Comparison of ENCODE assay signal across 8 mouse cellular contexts in the genomic region with DNA sequence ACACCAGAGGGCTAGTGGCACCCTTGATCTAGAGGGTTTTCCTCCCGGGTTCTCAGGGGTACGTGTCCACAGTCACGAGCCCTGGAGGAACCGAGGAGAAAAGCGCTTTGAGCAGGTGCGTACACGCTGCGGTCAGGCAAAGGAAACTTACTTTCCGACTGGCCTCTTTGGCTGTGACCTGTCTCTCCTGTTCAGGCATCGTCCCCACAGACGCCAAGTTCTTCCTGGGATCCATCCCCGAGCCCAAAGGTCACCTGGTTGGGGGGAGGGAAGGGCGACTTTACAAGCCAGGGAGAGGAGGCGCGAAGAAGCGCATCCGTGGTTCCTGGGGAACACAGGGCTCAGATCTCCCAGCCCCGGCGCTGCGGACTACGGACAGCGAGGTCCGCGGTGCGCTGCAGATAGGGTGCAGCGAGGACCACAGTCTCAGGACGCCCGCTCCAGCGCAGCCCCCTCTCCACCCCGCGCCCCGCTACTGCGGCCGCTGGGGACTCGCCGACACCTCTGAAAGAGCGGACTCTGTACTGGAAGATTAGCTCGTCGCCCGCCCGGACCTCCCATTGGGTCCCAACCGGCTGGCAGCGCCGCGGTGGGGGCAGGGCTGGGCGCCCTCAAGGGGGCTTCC. TPM values are rescaled to one million over a fixed set of nuclear protein-coding genes. Genes with fewer than 3 reads are reported as not detected.
DNase-seq lines count a peak whose midpoint lies in the region; ATAC-seq and TF ChIP-seq lines count a peak whose summit lies in the region.

A gene (minus strand): TSS at position 485 of the 625 bp plus-strand sequence.

- peaks cover 5% of the 10 kb centered on the region; the same call in 1 of the 2 replicates for H3K36me3 ChIP-seq in ES-E14 (ENCODE audit: control insufficient read depth, insufficient read depth, low read length, poor library complexity, severe bottlenecking)
- H3K36me3 ChIP-seq in erythroblast, embryonic 14.5 days (ENCODE audit: control insufficient read depth), result peaks cover 30% of the 10 kb centered on the region
- peaks cover 18% of the 10 kb centered on the region for H3K36me3 ChIP-seq in intestine, postnatal 0 days (ENCODE audit: control insufficient read depth, insufficient read depth)
- H3K36me3 ChIP-seq in lung, postnatal 0 days (ENCODE audit: insufficient read depth, low read length), result peaks cover 1% of the 10 kb centered on the region

- peak within 1 kb of the TSS; percentile 97 for H3K4me2 ChIP-seq in intestine, postnatal 0 days (replicated peaks; ENCODE audit: low read depth)
- peak within 1 kb of the TSS; percentile 99 for H3K4me2 ChIP-seq in lung, postnatal 0 days (replicated peaks; ENCODE audit: low read depth, low read length)

- no peaks in the 10 kb centered on the region for H3K27me3 ChIP-seq in erythroblast, embryonic 14.5 days (ENCODE audit: control insufficient read depth)
- no peaks in the 10 kb centered on the region for H3K27me3 ChIP-seq in intestine, postnatal 0 days (replicated peaks; ENCODE audit: control insufficient read depth, insufficient read depth, low read length)
- peaks cover 13% of the 10 kb centered on the region; the same call in 1 of the 2 replicates for H3K27me3 ChIP-seq in lung, postnatal 0 days (replicated peaks; ENCODE audit: insufficient read depth, low read length)

- peak within 1 kb of the TSS; percentile 90 to 100 for H3K4me3 ChIP-seq in ES-E14 (ENCODE audit: insufficient read depth in 1 of 2, low read depth in 1 of 2, low read length in 2 of 2, poor library complexity in 1 of 2, severe bottlenecking in 1 of 2)
- peak within 1 kb of the TSS; percentile 86 for H3K4me3 ChIP-seq in erythroblast, embryonic 14.5 days (replicated peaks)
- peak within 1 kb of the TSS; percentile 81 for H3K4me3 ChIP-seq in intestine, postnatal 0 days (ENCODE audit: low read depth, low read length)
- H3K4me3 ChIP-seq in lung, postnatal 0 days (ENCODE audit: low read depth, low read length), result peak within 1 kb of the TSS; percentile 68

- no peak for TF ChIP-seq EP300 in lung, postnatal 0 days (IDR thresholded peaks at IDR 0.05)

- peak; percentile 79 for ATAC-seq in intestine, postnatal 0 days
- peak; percentile 69 for ATAC-seq in lung, postnatal 0 days

- peak; percentile 76 for DNase-seq in kidney, adult 11 months
- DNase-seq in kidney, postnatal 4 days, result no peak
- DNase-seq in ES-E14 (ENCODE audit: low read depth, low spot score), result no peak
- DNase-seq in lung, postnatal 0 days (ENCODE audit: low spot score), result peak; percentile 33
- no peak for DNase-seq in layer of hippocampus, postnatal 25 days (ENCODE audit: extremely low spot score in 1 of 2, low spot score in 1 of 2)
- no peak for DNase-seq in frontal cortex, postnatal 36 days (ENCODE audit: low spot score in 2 of 2)

- no peak within 1 kb of the TSS for H3K27ac ChIP-seq in ES-E14 (ENCODE audit: insufficient read depth, low read depth, low read length, poor library complexity, severe bottlenecking)
- peak within 1 kb of the TSS; percentile 65 for H3K27ac ChIP-seq in intestine, postnatal 0 days (ENCODE audit: low read depth, low read length)
- no peak within 1 kb of the TSS for H3K27ac ChIP-seq in lung, postnatal 0 days (ENCODE audit: low read length)

- peak within 1 kb of the TSS; percentile 82 for H3K9ac ChIP-seq in ES-E14 (ENCODE audit: insufficient read depth, low read depth, low read length, poor library complexity, severe bottlenecking)
- H3K9ac ChIP-seq in intestine, postnatal 0 days (ENCODE audit: low read depth, low read length), result peak within 1 kb of the TSS; percentile 62
- H3K9ac ChIP-seq in lung, postnatal 0 days (replicated peaks; ENCODE audit: low read depth), result peak within 1 kb of the TSS; percentile 48

- H3K4me1 ChIP-seq in ES-E14 (ENCODE audit: control insufficient read depth in 2 of 2, insufficient read depth in 2 of 2, low read length in 2 of 2, poor library complexity in 1 of 2), result peaks cover 0 to 3% of the 10 kb centered on the region in 2 experiments; a peak in 2 of 4 replicates
- peaks cover 65% of the 10 kb centered on the region for H3K4me1 ChIP-seq in erythroblast, embryonic 14.5 days (ENCODE audit: control insufficient read depth)
- H3K4me1 ChIP-seq in intestine, postnatal 0 days (replicated peaks; ENCODE audit: control insufficient read depth, insufficient read depth, low read length), result peaks cover 3% of the 10 kb centered on the region; the same call in 1 of the 2 replicates
- H3K4me1 ChIP-seq in lung, postnatal 0 days (ENCODE audit: insufficient read depth, low read depth, low read length), result peaks cover 7% of the 10 kb centered on the region; the same call in 1 of the 2 replicates

- no peak for TF ChIP-seq CTCF in intestine, postnatal 0 days (IDR thresholded peaks at IDR 0.05; ENCODE audit: low read depth)
- TF ChIP-seq CTCF in lung, postnatal 0 days (IDR thresholded peaks at IDR 0.05), result no peak

- in situ Hi-C loops in ES-E14 (cut with MboI; ENCODE audit: low sequenced_read_pairs in 2 of 2, unreplicated experiment in 2 of 2), result no loop called here

- under 1% methylated on average over 46 of the region's 46 CpGs for WGBS in intestine, postnatal 0 days
- 2% methylated on average over 29 of the region's 46 CpGs for WGBS in lung, postnatal 0 days

- H3K9me3 ChIP-seq in ES-E14 (ENCODE audit: control insufficient read depth, insufficient read depth, low read depth, low read length), result no peaks in the 10 kb centered on the region
- no peaks in the 10 kb centered on the region for H3K9me3 ChIP-seq in erythroblast, embryonic 14.5 days (ENCODE audit: control insufficient read depth, low read length)
- no peaks in the 10 kb centered on the region for H3K9me3 ChIP-seq in intestine, postnatal 0 days (ENCODE audit: control insufficient read depth)
- no peaks in the 10 kb centered on the region for H3K9me3 ChIP-seq in lung, postnatal 0 days (ENCODE audit: low read length)

TF ChIP-seq in ES-E14, 5 proteins besides CTCF, POLR2A, EP300 and RAD21:
- no peak for TF ChIP-seq CHD2 (IDR thresholded peaks at IDR 0.05; ENCODE audit: low read depth, low read length)
- no peak for TF ChIP-seq ZC3H11A (IDR thresholded peaks at IDR 0.05; ENCODE audit: borderline replicate concordance, low read depth, low read length)
- TF ChIP-seq HCFC1 (IDR thresholded peaks at IDR 0.05; ENCODE audit: borderline replicate concordance, insufficient read depth, low read length), result no peak
- TF ChIP-seq MAFK (IDR thresholded peaks at IDR 0.05; ENCODE audit: insufficient read depth, low read depth, low read length), result no peak
- no peak for TF ChIP-seq ZNF384 (IDR thresholded peaks at IDR 0.05; ENCODE audit: low read depth, low read length)
TF ChIP-seq in ES-E14: peak in this region for 0.

RNA-seq across cellular contexts. Expression of the gene that starts here (rescaled TPM):
- total RNA-seq in ES-E14 (2012; rRNA removed), result 3.2 and 5.3 TPM in 2 replicates
- polyA plus RNA-seq in erythroblast, embryonic 14.5 days (2012), result 0.38 and 0.42 TPM in 2 replicates
- polyA plus RNA-seq in intestine, postnatal 0 days (2015; fragmentation: Nextera tagmentation; extraction: Ambion mirVana), result 3.0 and 3.9 TPM in 2 replicates
- polyA plus RNA-seq in lung, postnatal 0 days (2015; fragmentation: Nextera tagmentation; extraction: Ambion mirVana), result 7.3 and 12.0 TPM in 2 replicates
- 1 to 10 TPM; 2.3 to 2.5 TPM for total RNA-seq in layer of hippocampus, postnatal 25 days (2021)

Comparison
In these comparisons a context has a peak if more than half of its experiments do, and no peak if none do; other contexts are left out.
1. DNase-seq: peak in kidney, adult 11 months (single experiment) and lung, postnatal 0 days (single experiment); none in kidney, postnatal 4 days (0 of 2), ES-E14 (single experiment), layer of hippocampus, postnatal 25 days (0 of 2) and frontal cortex, postnatal 36 days (0 of 2).
2. Peak in every context shown above with its lines, with median percentiles within 50 percentile points of each other: H3K4me3 ChIP-seq and H3K9ac ChIP-seq.